1 mouse cellular context compared by ENCODE assay signal in the genomic region with DNA sequence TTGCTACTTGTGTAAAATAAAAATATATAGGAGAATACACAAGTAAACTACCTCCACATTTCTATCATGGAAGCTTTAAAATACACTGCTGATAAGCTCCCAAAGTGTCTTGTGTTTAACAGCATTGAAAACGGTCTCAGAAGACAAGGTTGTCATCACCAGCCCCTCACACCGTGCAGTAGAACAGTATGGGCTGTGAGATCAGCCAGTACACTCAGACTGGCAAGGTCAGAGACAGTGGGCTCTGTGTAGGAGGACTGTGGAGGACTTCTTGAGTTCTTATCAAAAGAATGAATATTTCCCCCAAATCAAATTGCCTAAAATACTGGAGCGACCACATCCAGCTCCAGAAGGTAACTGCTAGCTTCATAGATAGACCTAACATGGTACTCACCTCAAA.
TF ChIP-seq lines count a peak whose summit lies in the region.

No protein-coding gene starts in this region.

TF ChIP-seq in CH12.LX, 34 proteins besides CTCF, POLR2A, EP300 and RAD21 (continued from another document):
- TF ChIP-seq PAX5 (IDR thresholded peaks at IDR 0.05; ENCODE audit: low read length) (no peak), JUN (IDR thresholded peaks at IDR 0.05; ENCODE audit: insufficient read depth, low read depth, low read length) (no peak), CHD2 (IDR thresholded peaks at IDR 0.05; ENCODE audit: low read length) (no peak), USF1 (IDR thresholded peaks at IDR 0.05; ENCODE audit: low read depth, low read length) (no peak), SMC3 (IDR thresholded peaks at IDR 0.05; ENCODE audit: low read depth, low read length) (no peak)
